Mouse (Mus musculus): ENCODE results near the gene Tnfaip1. TPM values are rescaled to one million over a fixed set of nuclear protein-coding genes. Genes with fewer than 3 reads are reported as not detected.

The Tnfaip1 gene
- polyA plus RNA-seq, 1 experiment from 2014 or later = 42.1 TPM

DNA sequence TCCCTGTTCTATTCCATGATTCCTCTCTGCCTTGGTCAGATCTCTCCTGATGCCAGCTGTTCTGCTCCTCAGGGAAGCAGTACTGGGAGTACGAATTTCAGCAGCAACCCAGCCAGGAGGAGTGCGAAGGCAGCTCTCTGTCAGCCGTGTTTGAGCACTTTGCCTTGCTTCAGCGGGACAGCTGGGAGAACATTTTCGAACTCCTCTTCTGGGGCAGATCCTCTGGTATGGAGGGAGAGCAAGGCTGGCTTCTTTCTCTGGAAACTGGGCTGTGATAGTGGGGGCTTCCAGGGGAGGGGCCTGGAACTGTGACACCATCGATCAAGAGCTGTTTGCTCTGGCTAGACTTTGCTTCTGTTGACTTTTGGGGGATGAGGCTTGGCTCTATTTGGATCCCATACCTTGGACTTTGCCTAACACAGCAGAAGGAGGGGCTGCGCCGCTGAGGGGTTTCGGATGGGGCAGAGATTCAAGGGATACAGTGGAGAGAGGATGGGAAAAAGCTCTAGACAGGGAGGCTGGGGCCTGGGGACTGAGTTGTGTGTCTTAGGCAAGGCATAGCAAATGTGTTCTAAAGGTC, 35.4 kb downstream of the Tnfaip1 start:
- Histone ChIP-seq H3K36me3 (ENCODE audit: control insufficient read depth, insufficient read depth, low read length) (no peaks in the 10 kb centered on the region), H3K9ac (ENCODE audit: low read depth, low read length) (peak overlapping the region; percentile 30), H3K4me1 (replicated peaks; ENCODE audit: control insufficient read depth, insufficient read depth, low read length) (peaks cover 7% of the 10 kb centered on the region), H3K4me2 (peak overlapping the region; percentile 44), H3K27me3 (replicated peaks; ENCODE audit: control insufficient read depth, insufficient read depth, low read length) (peaks cover 41% of the 10 kb centered on the region), H3K4me3 (ENCODE audit: low read depth, low read length) (peak overlapping the region; percentile 37), H3K9me3 (ENCODE audit: control insufficient read depth, low read length) (no peaks in the 10 kb centered on the region), H3K27ac (ENCODE audit: low read depth, low read length) (peak overlapping the region; percentile 57; the same call in 1 of the 2 replicates)
- ATAC-seq (replicated peaks; ENCODE audit: low FRiP score) (peak; percentile 29; the same call in 1 of the 2 replicates), DNase-seq (ENCODE audit: low spot score) (no peak)
- 68% methylated on average over 9 of the region's 9 CpGs for WGBS

DNA sequence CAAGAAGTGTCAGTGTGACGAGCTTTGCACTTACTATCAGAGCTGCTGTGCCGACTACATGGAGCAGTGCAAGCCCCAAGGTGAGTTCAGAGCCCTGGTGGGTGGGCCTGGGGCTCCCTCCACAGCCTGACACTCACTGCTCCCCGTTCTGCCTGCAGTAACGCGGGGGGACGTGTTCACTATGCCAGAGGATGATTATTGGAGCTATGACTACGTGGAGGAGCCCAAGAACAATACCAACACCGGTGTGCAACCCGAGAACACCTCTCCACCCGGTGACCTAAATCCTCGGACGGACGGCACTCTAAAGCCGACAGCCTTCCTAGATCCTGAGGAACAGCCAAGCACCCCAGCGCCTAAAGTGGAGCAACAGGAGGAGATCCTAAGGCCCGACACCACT, 36.6 kb downstream of the Tnfaip1 start:
- Histone ChIP-seq H3K36me3 (ENCODE audit: control insufficient read depth, insufficient read depth, low read length) (no peaks in the 10 kb centered on the region), H3K27ac (ENCODE audit: low read depth, low read length) (peak overlapping the region; percentile 57), H3K4me1 (replicated peaks; ENCODE audit: control insufficient read depth, insufficient read depth, low read length) (peaks cover 7% of the 10 kb centered on the region), H3K4me3 (ENCODE audit: low read depth, low read length) (peak overlapping the region; percentile 37), H3K27me3 (replicated peaks; ENCODE audit: control insufficient read depth, insufficient read depth, low read length) (peaks cover 51% of the 10 kb centered on the region), H3K4me2 (peak overlapping the region; percentile 44), H3K9ac (ENCODE audit: low read depth, low read length) (peak overlapping the region; percentile 8; the same call in 1 of the 2 replicates), H3K9me3 (ENCODE audit: control insufficient read depth, low read length) (no peaks in the 10 kb centered on the region)
- WGBS = 39% methylated on average over 16 of the region's 16 CpGs
- no peak for ATAC-seq (replicated peaks; ENCODE audit: low FRiP score)
- DNase-seq (ENCODE audit: low spot score) = no peak

DNA sequence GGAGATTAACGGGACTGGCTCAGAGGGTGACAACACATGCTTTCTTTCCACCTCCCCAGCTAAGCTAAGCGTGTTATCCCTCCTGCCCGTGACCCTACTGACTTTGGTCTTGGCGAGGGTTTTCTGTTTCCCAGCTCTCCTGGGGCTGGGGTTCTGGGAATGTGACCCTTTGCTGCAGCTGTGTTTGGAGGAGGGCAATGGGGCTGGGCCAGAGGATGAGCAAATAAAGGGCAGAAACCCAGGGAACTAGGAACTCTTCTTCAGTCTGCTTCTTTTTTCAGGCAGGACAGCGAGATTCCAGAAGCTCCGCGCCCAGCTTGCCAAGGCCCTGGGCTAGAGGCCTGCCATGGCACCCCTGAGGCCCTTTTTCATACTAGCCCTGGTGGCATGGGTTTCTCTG, 37.1 kb downstream of the Tnfaip1 start, which contains the start of gene Vtn:
Gene Vtn (plus strand): TSS at position 88 of the 400 bp plus-strand sequence.
- H3K4me3 ChIP-seq (ENCODE audit: low read depth, low read length) = peak within 1 kb of the TSS; percentile 54
- peak within 1 kb of the TSS; percentile 57 for H3K27ac ChIP-seq (ENCODE audit: low read depth, low read length)
- H3K36me3 ChIP-seq (ENCODE audit: control insufficient read depth, insufficient read depth, low read length) = no peaks in the 10 kb centered on the region
- ATAC-seq (replicated peaks; ENCODE audit: low FRiP score) = no peak
- DNase-seq (ENCODE audit: low spot score) = no peak
- H3K9me3 ChIP-seq (ENCODE audit: control insufficient read depth, low read length) = no peaks in the 10 kb centered on the region
- peak within 1 kb of the TSS; percentile 93 for H3K4me2 ChIP-seq
- H3K9ac ChIP-seq (ENCODE audit: low read depth, low read length) = peak within 1 kb of the TSS; percentile 25; the same call in 1 of the 2 replicates
- peaks cover 7% of the 10 kb centered on the region for H3K4me1 ChIP-seq (replicated peaks; ENCODE audit: control insufficient read depth, insufficient read depth, low read length)
- WGBS = 51% methylated on average over 7 of the region's 7 CpGs
- H3K27me3 ChIP-seq (replicated peaks; ENCODE audit: control insufficient read depth, insufficient read depth, low read length) = peaks cover 57% of the 10 kb centered on the region

DNA sequence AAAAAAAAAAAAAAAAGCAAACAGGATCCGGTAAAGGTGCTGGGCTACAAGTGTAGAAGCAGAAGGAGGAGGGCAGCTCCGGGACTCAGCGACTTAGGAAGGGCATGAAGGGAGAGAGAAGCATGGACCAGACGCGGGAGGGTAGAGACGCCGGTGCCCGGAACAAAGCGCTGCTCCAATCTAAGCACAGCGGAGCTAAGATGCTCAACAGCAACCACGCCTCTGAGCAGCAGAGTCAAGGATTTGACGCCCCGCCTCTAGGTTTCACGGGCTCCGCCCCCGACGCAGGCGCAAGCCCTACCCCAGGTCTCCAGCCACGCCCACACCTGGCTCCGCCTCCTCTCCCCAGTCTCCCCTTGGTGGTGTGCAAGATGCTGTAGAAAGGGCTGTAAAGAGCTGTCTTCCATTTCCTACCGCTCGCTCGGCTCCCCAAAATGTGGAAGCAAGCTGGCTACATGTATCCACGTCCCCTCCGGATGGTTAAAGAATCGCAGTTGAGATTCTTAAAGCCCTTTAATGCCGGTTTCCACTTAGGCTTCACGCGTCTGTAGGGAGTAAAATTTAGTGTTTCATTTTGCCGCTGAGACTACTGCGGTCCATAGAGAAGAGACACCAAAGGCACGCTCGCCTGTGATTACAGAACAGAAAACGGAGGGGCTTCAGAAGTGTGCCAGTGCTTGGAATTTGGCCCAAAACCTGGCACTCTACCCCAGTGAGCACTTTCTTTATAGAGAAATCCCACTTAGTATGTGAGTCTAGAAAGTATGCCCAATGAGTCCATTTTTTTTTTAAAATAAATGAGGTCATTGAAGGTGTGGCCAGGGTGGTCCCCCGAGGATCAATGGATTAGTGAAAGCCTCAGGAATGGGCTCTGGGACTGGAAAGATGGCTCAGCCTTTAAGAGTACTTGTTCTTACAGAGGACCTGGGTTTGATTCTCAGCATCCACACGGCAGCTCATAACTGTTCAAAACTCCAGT, 38.3 kb downstream of the Tnfaip1 start, which contains the start of gene Sarm1:
Gene Sarm1 (minus strand): TSS at position 211 of the 979 bp plus-strand sequence.
- ATAC-seq (replicated peaks; ENCODE audit: low FRiP score) (peak; percentile 93), DNase-seq (ENCODE audit: low spot score) (peak; percentile 92)
- Histone ChIP-seq H3K4me3 (ENCODE audit: low read depth, low read length) (peak within 1 kb of the TSS; percentile 54), H3K4me2 (peak within 1 kb of the TSS; percentile 93), H3K9ac (ENCODE audit: low read depth, low read length) (peak within 1 kb of the TSS; percentile 25; the same call in 1 of the 2 replicates), H3K9me3 (ENCODE audit: control insufficient read depth, low read length) (no peaks in the 10 kb centered on the region), H3K4me1 (replicated peaks; ENCODE audit: control insufficient read depth, insufficient read depth, low read length) (peaks cover 7% of the 10 kb centered on the region), H3K27ac (ENCODE audit: low read depth, low read length) (peak within 1 kb of the TSS; percentile 23; the same call in 1 of the 2 replicates), H3K27me3 (replicated peaks; ENCODE audit: control insufficient read depth, insufficient read depth, low read length) (peaks cover 57% of the 10 kb centered on the region), H3K36me3 (ENCODE audit: control insufficient read depth, insufficient read depth, low read length) (no peaks in the 10 kb centered on the region)
- WGBS = 3% methylated on average over 36 of the region's 36 CpGs

GRCm38 (mm10) chr11:78497071-78497541, 39.0 kb downstream of the Tnfaip1 start:
- DNase-seq (ENCODE audit: low spot score) = no peak
- no peak for ATAC-seq (replicated peaks; ENCODE audit: low FRiP score)

GRCm38 (mm10) chr11:78495904-78496303, 40.2 kb downstream of the Tnfaip1 start:
- no peak overlapping the region for H3K4me3 ChIP-seq (ENCODE audit: low read depth, low read length)
- ATAC-seq (replicated peaks; ENCODE audit: low FRiP score) (no peak), DNase-seq (ENCODE audit: low spot score) (no peak)
- H3K4me1 ChIP-seq (replicated peaks; ENCODE audit: control insufficient read depth, insufficient read depth, low read length) = peaks cover 7% of the 10 kb centered on the region
- H3K27ac ChIP-seq (ENCODE audit: low read depth, low read length) = no peak overlapping the region
- 13% methylated on average over 6 of the region's 6 CpGs for WGBS
- no peaks in the 10 kb centered on the region for H3K36me3 ChIP-seq (ENCODE audit: control insufficient read depth, insufficient read depth, low read length)
- no peaks in the 10 kb centered on the region for H3K9me3 ChIP-seq (ENCODE audit: control insufficient read depth, low read length)
- peaks cover 63% of the 10 kb centered on the region for H3K27me3 ChIP-seq (replicated peaks; ENCODE audit: control insufficient read depth, insufficient read depth, low read length)
- no peak overlapping the region for H3K9ac ChIP-seq (ENCODE audit: low read depth, low read length)
- H3K4me2 ChIP-seq = no peak overlapping the region

More at GRCm38 (mm10) chr11:78497071-78497541, 39.0 kb downstream of the Tnfaip1 start:
- Histone ChIP-seq H3K4me3 (ENCODE audit: low read depth, low read length) (peak overlapping the region; percentile 54), H3K9me3 (ENCODE audit: control insufficient read depth, low read length) (no peaks in the 10 kb centered on the region), H3K27ac (ENCODE audit: low read depth, low read length) (no peak overlapping the region), H3K4me1 (replicated peaks; ENCODE audit: control insufficient read depth, insufficient read depth, low read length) (peaks cover 7% of the 10 kb centered on the region), H3K36me3 (ENCODE audit: control insufficient read depth, insufficient read depth, low read length) (no peaks in the 10 kb centered on the region), H3K27me3 (replicated peaks; ENCODE audit: control insufficient read depth, insufficient read depth, low read length) (peaks cover 57% of the 10 kb centered on the region), H3K4me2 (peak overlapping the region; percentile 93), H3K9ac (ENCODE audit: low read depth, low read length) (no peak overlapping the region)
- whole genome bisulfite sequencing = 1% methylated on average over 44 of the region's 44 CpGs

GRCm38 (mm10) chr11:78490781-78491241, 45.3 kb downstream of the Tnfaip1 start:
- H3K4me1 ChIP-seq (replicated peaks; ENCODE audit: control insufficient read depth, insufficient read depth, low read length) = no peaks in the 10 kb centered on the region
- no peaks in the 10 kb centered on the region for H3K9me3 ChIP-seq (ENCODE audit: control insufficient read depth, low read length)
- H3K4me3 ChIP-seq (ENCODE audit: low read depth, low read length) = peak overlapping the region; percentile 18
- peaks cover 78% of the 10 kb centered on the region for H3K27me3 ChIP-seq (replicated peaks; ENCODE audit: control insufficient read depth, insufficient read depth, low read length)
- H3K36me3 ChIP-seq (ENCODE audit: control insufficient read depth, insufficient read depth, low read length) = no peaks in the 10 kb centered on the region
- 12% methylated on average over 48 of the region's 48 CpGs for WGBS
- DNase-seq (ENCODE audit: low spot score) (no peak), ATAC-seq (replicated peaks; ENCODE audit: low FRiP score) (no peak)
- H3K4me2 ChIP-seq = peak overlapping the region; percentile 53
- no peak overlapping the region for H3K27ac ChIP-seq (ENCODE audit: low read depth, low read length)
- H3K9ac ChIP-seq (ENCODE audit: low read depth, low read length) = no peak overlapping the region

DNA sequence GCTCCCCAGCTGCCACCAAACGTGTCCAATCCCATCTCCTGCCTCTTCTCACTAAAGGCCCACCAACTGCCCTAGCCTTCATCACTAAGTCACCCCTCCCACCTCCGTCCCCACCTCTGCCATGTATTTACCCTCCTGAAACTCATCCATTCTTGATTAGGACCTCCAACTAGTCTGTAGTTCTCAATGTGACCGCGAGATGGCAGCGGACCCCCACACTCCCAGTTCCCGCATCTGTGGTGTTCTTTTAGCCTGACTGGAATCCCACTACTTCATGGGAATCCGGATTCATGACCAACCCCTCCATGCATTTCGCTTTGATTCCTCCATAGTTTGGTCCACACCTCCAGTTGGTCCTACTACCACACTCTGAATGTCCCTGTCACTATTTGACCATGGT, 48.0 kb downstream of the Tnfaip1 start:
- no peaks in the 10 kb centered on the region for H3K9me3 ChIP-seq (ENCODE audit: control insufficient read depth, low read length)
- H3K9ac ChIP-seq (ENCODE audit: low read depth, low read length) = no peak overlapping the region
- H3K27me3 ChIP-seq (replicated peaks; ENCODE audit: control insufficient read depth, insufficient read depth, low read length) = peaks cover 68% of the 10 kb centered on the region
- no peak overlapping the region for H3K27ac ChIP-seq (ENCODE audit: low read depth, low read length)
- H3K36me3 ChIP-seq (ENCODE audit: control insufficient read depth, insufficient read depth, low read length) = no peaks in the 10 kb centered on the region
- no peak overlapping the region for H3K4me3 ChIP-seq (ENCODE audit: low read depth, low read length)
- 0 out of 2 replicates have a peak overlapping the region, but pooled peaks have one; percentile 23 for H3K4me2 ChIP-seq
- ATAC-seq (replicated peaks; ENCODE audit: low FRiP score) = no peak; the same call in 1 of the 2 replicates
- 2% methylated on average over 8 of the region's 8 CpGs for WGBS
- DNase-seq (ENCODE audit: low spot score) = peak; percentile 68
- no peaks in the 10 kb centered on the region for H3K4me1 ChIP-seq (replicated peaks; ENCODE audit: control insufficient read depth, insufficient read depth, low read length)
